Mouse (Mus musculus): ENCODE data around the gene Foxred1.

DNA sequence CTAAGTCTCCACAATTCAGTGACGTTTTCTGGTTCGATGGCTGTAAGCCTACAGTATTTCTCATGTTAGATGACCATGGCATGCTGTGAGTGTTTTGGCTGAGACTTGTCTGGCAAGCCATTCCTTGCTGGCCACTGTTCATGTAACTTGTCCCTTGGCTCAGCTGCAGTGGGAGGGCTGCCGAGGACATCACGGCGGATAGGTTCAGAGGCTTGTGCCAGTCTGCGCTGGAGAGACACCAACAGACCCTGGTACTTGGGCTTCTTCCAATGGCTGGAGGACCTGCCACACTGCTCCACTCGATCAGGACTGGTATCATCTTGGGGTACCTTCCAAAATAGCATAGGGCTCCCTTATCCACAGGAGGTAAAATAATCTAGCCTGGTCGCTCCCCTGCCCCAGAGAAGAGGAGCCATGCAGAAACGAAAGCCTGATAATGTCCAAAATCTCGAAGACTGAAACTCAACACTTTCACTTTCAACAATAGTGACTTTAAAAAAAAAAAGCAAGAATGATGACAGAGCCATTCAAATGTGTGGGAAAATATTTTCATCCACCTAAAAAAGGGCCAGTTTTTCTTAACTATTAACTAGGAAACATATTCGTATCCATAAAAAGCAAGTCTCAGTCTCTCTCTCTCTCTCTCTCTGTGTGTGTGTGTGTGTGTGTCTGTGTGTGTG is 47.7 kb downstream of the Foxred1 start:
- no peak for TF ChIP-seq CTCF (IDR thresholded peaks at IDR 0.05; ENCODE audit: low read depth, low read length)
- no peak for TF ChIP-seq POLR2A (IDR thresholded peaks at IDR 0.05; ENCODE audit: borderline replicate concordance, low read depth, low read length)

Measured in bone marrow macrophage, adult 2 months (primary cell).